Mouse (Mus musculus) adrenal gland (tissue): ENCODE data around the gene Ovol1.

ENCODE experiments used
- intact Hi-C: fragments of 180-260 bp; cut with DNase I; formaldehyde crosslinking; loops from one replicate; pipeline ENCODE4 v1.15.1; 2025
- long read RNA-seq, 2 experiments: library from polyadenylated mRNA; unstranded; transcript quantifications; one replicate each; pipeline ENCODE4 v2.0.0; 2020; ENCODE audit warnings: borderline replicate concordance in 1 of 2; ENCODE audit not compliant: insufficient replicate concordance in 1 of 2

Ovol1 gene
- long read RNA-seq, experiment 1, partial matches to known transcripts, result 0 of 1 reads
- long read RNA-seq, experiment 1, other reads (novel, unspliced or antisense), result 1 of 1 reads
- long read RNA-seq, experiment 2, result 0 reads

GRCm38 (mm10) chr19:5560457-5561041, at the start of gene Ovol1:
Gene Ovol1, minus strand, starts transcription at chr19:5560646.
- intact Hi-C loops, result no loop called here

- intact Hi-C loops, result no loop called here
Observed at GRCm38 (mm10) chr19:5609547-5610404, 49.3 kb upstream of the Ovol1 start, which contains the start of gene Kat5. Gene Kat5, minus strand, starts transcription at chr19:5610237.

GRCm38 (mm10) chr19:5609171-5609546, 48.7 kb upstream of the Ovol1 start:
- intact Hi-C loops, result no loop called here

DNA sequence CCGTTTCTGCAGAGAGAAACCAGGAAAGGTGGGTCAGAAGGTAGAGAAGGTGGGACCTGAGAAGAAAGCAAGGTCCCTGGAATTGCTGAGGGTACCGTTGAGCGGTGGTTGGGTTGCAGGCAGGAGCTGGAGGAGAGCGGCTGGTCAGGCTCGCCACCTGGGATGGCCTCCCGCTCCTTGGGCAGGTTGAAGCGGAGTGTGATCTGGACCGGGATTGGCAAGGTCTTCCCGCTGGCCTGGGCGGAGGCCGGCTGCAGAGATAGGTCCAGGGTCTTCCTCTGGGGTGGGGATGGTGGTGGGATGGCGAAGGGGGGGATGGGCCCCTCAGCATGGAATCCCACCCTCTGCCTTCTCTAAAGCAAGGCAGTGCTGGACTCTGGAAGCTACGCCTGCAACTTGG, 48.3 kb upstream of the Ovol1 start:
- intact Hi-C loops, result no loop called here

- intact Hi-C loops, result no loop called here
Observed at GRCm38 (mm10) chr19:5607705-5608410, 47.4 kb upstream of the Ovol1 start.

- intact Hi-C loops, result no loop called here
Observed at GRCm38 (mm10) chr19:5606196-5606595, 45.8 kb upstream of the Ovol1 start.

- intact Hi-C loops, result no loop called here
Observed at GRCm38 (mm10) chr19:5605126-5605525, 44.7 kb upstream of the Ovol1 start.

DNA sequence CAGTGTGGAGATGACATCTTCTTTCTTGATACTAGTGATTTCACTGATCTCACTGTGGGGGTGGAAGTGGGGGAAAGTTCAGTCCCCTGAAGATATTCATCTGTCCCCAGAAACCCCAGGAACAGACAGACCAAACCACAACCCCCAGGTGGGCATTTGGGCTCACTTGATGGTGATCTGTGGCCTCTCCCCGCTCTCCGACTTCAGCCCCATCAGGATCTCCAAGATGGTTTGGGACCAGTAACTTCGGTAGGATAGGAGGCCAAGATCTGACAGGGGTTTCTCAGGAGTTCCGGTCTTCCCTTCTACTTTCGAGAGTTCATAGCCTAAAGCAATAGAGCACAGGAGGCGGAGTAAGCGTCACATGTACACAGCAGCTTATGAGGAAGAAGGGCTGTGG, 43.2 kb upstream of the Ovol1 start:
- intact Hi-C loops, result no loop called here

GRCm38 (mm10) chr19:5601752-5602541, 41.5 kb upstream of the Ovol1 start, which contains the start of gene Rnaseh2c:
Gene Rnaseh2c, plus strand, starts transcription at chr19:5601873.
- intact Hi-C loops, result no loop called here

DNA sequence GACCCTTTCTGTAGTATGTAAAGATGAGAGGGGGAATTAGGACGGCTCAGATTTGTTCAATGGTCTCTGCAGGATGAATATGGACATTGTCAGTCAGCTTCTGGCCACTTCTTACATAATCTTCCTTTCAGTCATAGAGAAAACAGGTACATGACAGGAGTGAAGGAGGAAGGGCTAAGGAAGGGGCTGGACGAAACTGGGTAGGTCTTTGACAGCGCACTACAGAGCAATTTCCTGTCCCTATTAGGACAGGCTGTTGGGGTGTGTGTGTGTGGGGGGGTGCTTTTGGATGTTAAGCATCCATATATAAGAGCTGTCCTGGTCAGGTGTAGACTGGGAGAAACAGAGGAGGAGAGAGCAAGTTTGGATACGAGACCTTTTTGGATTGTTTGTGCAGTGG, 38.8 kb upstream of the Ovol1 start:
- intact Hi-C loops, result no loop called here

DNA sequence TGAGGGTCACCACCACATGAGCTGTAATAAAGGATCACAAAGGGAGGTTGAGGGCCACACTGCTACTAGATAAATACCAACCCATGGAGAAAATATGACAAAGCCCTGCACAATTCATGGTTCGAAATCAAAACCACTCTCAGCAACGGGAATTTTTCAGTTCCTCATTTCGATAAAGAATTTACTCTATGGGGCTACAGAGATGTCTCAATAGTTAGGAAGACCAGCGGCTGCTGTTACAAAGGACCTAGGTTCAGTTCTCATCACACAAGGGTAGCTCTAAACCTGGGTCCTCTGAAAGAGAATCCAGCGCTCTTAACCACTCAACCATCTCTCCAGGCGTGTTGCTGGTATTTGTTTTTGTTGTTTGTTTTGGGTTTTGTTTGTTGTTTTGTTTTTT, 31.4 kb upstream of the Ovol1 start:
- intact Hi-C loops, result no loop called here

GRCm38 (mm10) chr19:5589159-5589558, 28.7 kb upstream of the Ovol1 start:
- intact Hi-C loops, result no loop called here

DNA sequence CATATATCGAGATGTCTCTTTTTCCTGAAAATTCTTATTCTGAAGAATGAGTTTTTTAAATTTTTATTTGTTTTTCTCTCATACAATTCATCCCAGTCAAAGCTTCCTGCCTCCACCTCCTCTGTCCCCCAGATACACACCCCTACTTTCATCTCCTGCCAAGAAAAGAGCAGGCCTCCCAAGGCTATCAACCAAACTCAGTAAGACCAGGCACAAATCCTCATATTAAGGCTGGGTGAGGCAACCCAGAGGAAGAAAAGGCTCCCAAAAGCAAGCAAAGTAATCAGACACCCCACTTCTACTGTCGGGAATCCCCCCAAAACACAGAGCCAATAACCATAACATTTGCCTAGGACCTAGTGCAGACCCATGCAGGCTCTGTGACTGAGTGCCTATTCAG, 21.5 kb upstream of the Ovol1 start:
- intact Hi-C loops, result no loop called here

GRCm38 (mm10) chr19:5580776-5581175, 20.3 kb upstream of the Ovol1 start:
- intact Hi-C loops, result no loop called here

GRCm38 (mm10) chr19:5579971-5580370, 19.5 kb upstream of the Ovol1 start:
- intact Hi-C loops, result no loop called here

GRCm38 (mm10) chr19:5575336-5575735, 14.9 kb upstream of the Ovol1 start:
- intact Hi-C loops, result no loop called here

DNA sequence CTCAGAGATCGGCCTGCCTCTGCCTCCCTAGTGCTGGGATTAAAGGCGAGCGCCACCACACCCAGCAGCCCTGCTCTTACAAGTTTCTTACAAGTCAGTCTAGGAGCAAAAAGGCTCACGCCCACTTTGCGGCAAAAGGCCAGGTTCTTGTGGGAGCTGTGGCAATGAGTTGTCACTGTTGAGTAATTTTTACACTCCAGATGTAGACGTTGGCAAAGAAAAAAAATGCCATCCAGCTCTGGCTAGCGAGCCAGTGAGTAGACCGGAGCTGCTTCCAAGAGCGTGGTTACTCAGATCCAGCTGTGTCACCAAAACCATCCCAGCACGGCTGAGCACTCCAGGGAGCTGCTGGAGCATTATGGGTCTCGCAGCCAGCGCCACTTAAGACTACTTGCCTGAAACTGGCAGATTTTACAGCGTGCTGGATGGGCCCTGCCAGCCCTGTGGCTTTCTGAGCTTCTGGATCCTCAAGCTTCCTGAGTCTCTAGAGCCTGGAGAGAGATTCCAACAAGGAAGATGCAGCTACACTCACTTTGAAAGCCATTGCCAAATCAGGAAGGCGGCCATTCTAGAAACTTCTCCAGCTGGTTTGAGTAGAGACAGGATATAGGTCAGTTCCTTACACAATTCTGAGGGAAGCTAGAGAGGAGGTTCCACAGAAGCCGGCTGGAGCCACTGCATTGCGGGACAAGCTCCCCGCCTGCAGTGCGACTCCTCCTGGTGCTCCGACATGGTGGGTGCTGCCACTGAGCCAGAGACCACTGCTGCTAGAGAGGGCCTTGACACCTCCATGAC, 12.1 kb upstream of the Ovol1 start:
- intact Hi-C loops, result no loop called here

GRCm38 (mm10) chr19:5571831-5572230, 11.4 kb upstream of the Ovol1 start:
- intact Hi-C loops, result no loop called here

DNA sequence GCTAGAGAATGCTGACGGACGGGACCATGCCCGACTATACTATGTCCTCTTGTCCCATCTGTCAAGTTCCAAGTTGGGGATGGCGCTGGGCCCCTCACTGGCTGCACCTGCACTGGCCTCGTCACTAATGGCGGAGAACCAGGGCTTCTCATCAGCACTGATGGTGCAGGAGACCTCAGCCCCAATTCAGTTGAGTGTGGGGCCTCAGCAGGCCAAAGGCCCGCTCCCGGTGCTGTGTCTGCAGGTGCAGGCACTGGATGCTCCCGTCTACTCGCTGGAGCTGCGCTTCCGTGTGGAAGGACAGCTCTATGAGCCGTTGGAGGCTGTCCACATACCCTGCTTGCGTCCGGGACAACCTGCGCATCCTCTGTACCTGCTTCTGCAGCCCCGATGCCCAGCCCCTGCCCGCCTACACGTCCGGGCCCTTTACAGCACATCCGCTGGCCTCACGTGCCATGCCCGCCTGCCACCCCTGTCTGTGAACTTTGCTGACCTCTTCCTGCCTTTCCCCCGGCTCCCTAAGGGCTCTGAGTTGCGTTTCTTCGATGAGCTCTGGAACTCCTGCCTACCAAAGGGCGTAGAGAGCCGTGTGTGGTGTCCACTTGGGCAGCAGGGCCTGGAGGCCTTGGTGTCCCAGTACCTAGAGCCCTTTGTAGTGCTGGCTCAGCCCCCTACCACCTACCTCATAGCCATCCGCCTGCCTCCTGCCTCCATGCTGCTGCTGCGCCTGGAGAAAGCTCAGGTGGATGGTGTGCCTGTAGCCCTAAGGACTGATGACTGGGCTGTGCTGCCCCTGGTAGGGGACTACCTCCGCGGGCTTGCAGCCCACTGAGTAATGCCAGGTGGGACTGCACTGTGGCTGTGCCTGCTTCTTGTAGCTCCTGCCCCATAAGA, 10.2 kb upstream of the Ovol1 start:
- intact Hi-C loops, result no loop called here
